Mouse (Mus musculus) heart, embryonic 14.5 days (tissue): ENCODE results near the gene Vps25. TPM values are rescaled to one million over a fixed set of nuclear protein-coding genes. Genes with fewer than 3 reads are reported as not detected.

Experiments used
- ATAC-seq: fragments of 200-750 bp; cut with Nextera tagmentation; 2 replicates; pipeline ENCODE4 v1.8.0; 2017; ENCODE audit warnings: low read depth, moderate TSS enrichment; ENCODE audit not compliant: insufficient number of reproducible peaks, insufficient read depth, low FRiP score
- H3K27ac ChIP-seq, 2 experiments: fragments of 200-500 bp in 1 of 2; fragments of 300-500 bp in 1 of 2; sonication (generic) in 1 of 2; replicated peaks in 1 of 2; 2 replicates each; pipeline ENCODE4 v1.5.1; 2012 to 2014; ENCODE audit warnings: low read depth in 2 of 2, low read length in 2 of 2, control low read depth in 1 of 2, mild to moderate bottlenecking in 1 of 2, mixed read lengths in 1 of 2; ENCODE audit not compliant: control insufficient read depth in 1 of 2, insufficient read depth in 1 of 2
- H3K27me3 ChIP-seq: fragments of 300-500 bp; sonication (generic); 2 replicates; pipeline ENCODE4 v1.6.1; 2014; ENCODE audit warnings: mild to moderate bottlenecking, low read length, control low read depth; ENCODE audit not compliant: control insufficient read depth, insufficient read depth
- H3K36me3 ChIP-seq: fragments of 300-500 bp; sonication (generic); 2 replicates; pipeline ENCODE4 v1.6.1; 2014; ENCODE audit warnings: mild to moderate bottlenecking, control low read depth, low read length, mixed read lengths; ENCODE audit not compliant: control insufficient read depth, insufficient read depth
- H3K4me1 ChIP-seq, 2 experiments: fragments of 200-500 bp in 1 of 2; fragments of 300-500 bp in 1 of 2; sonication (generic) in 1 of 2; 2 replicates each; pipeline ENCODE4 v1.6.1; 2012 to 2014; ENCODE audit warnings: low read length in 2 of 2, control low read depth in 1 of 2, mixed read lengths in 1 of 2; ENCODE audit not compliant: control insufficient read depth in 2 of 2, insufficient read depth in 2 of 2
- H3K4me2 ChIP-seq: fragments of 300-500 bp; sonication (generic); 2 replicates; pipeline ENCODE4 v1.6.1; 2014; ENCODE audit warnings: mild to moderate bottlenecking, low read length
- H3K4me3 ChIP-seq, 2 experiments: fragments of 200-500 bp in 1 of 2; fragments of 300-500 bp in 1 of 2; sonication (generic) in 1 of 2; 2 replicates each; pipeline ENCODE4 v1.5.1; 2012 to 2014; ENCODE audit warnings: low read length in 2 of 2, mild to moderate bottlenecking in 2 of 2, control low read depth in 1 of 2, low read depth in 1 of 2, moderate library complexity in 1 of 2; ENCODE audit not compliant: control insufficient read depth in 1 of 2, insufficient read depth in 1 of 2
- H3K9ac ChIP-seq: fragments of 300-500 bp; sonication (generic); 2 replicates; pipeline ENCODE4 v1.6.1; 2014; ENCODE audit warnings: mild to moderate bottlenecking, low read length
- H3K9me3 ChIP-seq: fragments of 300-500 bp; sonication (generic); 2 replicates; pipeline ENCODE4 v1.6.1; 2016; ENCODE audit warnings: low read length, control low read depth; ENCODE audit not compliant: control insufficient read depth
- WGBS: fragments of 180-500 bp; shearing (Covaris S2); extraction: QIAGEN DNeasy Blood & Tissue Kit; methylation state at CpG from one replicate; pipeline ENCODE4 v1.1.7; 2014; 5-methylcytosine and 5-hydroxymethylcytosine counted together
- polyA plus RNA-seq: library from polyadenylated mRNA; unstranded; fragments of >200 nt; fragmentation: Nextera tagmentation; extraction: Ambion mirVana; gene quantifications from 2 replicates; pipeline ENCODE4 v1.2.1, GENCODE M21; 2014

Gene Vps25
- polyA plus RNA-seq, 1 experiment from 2014 or later: 123 TPM

- H3K27me3 ChIP-seq: peaks cover 37% of the 10 kb centered on the region
Measured at GRCm38 (mm10) chr11:101263989-101264280, 10.4 kb downstream of the Vps25 start.

GRCm38 (mm10) chr11:101264954-101265471 is 11.5 kb downstream of the Vps25 start:
- Histone ChIP-seq H3K27ac (no peak overlapping the region), H3K4me2 (peak overlapping the region; percentile 59), H3K36me3 (no peaks in the 10 kb centered on the region), H3K9ac (no peak overlapping the region; the same call in 1 of the 2 replicates), H3K4me1 (peaks cover 21 to 29% of the 10 kb centered on the region in 2 experiments; a peak in 3 of 4 replicates), H3K27me3 (peaks cover 37% of the 10 kb centered on the region), H3K4me3 (peak overlapping the region; percentile 16 to 30; a peak in 3 of 4 replicates), H3K9me3 (no peaks in the 10 kb centered on the region)
- no peak for ATAC-seq
- 8% methylated on average over 31 of the region's 31 CpGs for WGBS

More at GRCm38 (mm10) chr11:101263989-101264280, 10.4 kb downstream of the Vps25 start:
- H3K9ac ChIP-seq: no peak overlapping the region
- no peaks in the 10 kb centered on the region for H3K9me3 ChIP-seq
- WGBS: 21% methylated on average over 3 of the region's 3 CpGs
- H3K27ac ChIP-seq: no peak overlapping the region
- H3K36me3 ChIP-seq: peaks cover under 1% of the 10 kb centered on the region
- H3K4me3 ChIP-seq: no peak overlapping the region
- ATAC-seq: no peak
- peak overlapping the region; percentile 99; the same call in 1 of the 2 replicates for H3K4me2 ChIP-seq
- peaks cover 28 to 34% of the 10 kb centered on the region in 2 experiments for H3K4me1 ChIP-seq

DNA sequence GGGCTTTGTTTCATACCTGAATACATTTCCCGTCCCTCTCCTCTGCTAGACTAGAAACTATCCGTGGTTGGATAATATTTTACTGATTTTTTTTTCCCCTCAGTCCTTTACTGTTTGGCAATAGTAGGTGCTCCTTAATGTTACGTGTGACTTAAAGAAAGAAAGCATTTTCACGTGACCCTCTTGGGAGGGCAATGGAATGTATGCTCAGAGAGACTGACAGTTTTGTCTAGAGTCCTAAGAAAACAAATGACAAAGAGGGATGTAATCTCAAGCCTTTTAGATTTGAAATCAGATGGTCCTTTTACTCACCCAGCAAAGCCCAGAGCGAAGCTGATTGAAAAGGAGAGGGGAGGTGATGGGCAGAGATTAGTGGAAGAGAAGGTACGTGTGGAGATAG is 12.4 kb downstream of the Vps25 start:
- no peak overlapping the region for H3K4me2 ChIP-seq
- no peak overlapping the region for H3K9ac ChIP-seq
- H3K36me3 ChIP-seq: no peaks in the 10 kb centered on the region
- peaks cover 20 to 27% of the 10 kb centered on the region in 2 experiments; a peak in 3 of 4 replicates for H3K4me1 ChIP-seq
- no peak for ATAC-seq
- WGBS: 29% methylated on average over 6 of the region's 6 CpGs
- H3K27me3 ChIP-seq: peaks cover 37% of the 10 kb centered on the region
- no peak overlapping the region for H3K4me3 ChIP-seq
- H3K27ac ChIP-seq: no peak overlapping the region
- H3K9me3 ChIP-seq: no peaks in the 10 kb centered on the region

DNA sequence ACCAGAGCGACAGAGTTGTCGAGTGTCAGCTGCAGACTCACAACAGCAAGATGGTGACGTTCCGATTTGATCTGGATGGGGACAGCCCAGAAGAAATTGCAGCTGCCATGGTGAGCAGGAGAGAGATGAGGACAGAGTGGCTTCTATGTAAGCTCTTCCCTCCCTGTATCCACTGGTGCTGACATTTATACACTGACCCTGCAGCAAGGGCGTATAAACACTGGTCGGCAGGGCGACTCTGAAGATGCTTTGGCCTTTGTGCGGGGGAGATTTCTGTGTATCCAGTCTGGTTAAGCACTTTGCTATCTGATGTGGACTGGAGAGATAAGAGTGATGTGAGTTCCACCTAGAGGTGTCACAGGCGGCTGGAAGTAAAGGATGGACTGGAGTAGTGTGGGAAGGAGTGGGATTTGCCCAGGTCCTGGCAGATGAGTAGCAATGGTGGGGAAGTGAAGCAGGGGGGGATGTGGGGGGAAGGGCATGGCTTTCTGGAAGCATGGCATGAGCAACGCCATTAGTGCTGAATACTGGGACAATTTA is 16.1 kb downstream of the Vps25 start:
- Histone ChIP-seq H3K4me2 (0 out of 2 replicates have a peak overlapping the region, but pooled peaks have one; percentile 6), H3K9ac (no peak overlapping the region), H3K27ac (no peak overlapping the region), H3K27me3 (peaks cover 17% of the 10 kb centered on the region), H3K4me3 (no peak overlapping the region), H3K9me3 (no peaks in the 10 kb centered on the region), H3K36me3 (0 out of 2 replicates have a peak, but pooled peaks cover 4% of the 10 kb centered on the region), H3K4me1 (peaks cover 8 to 15% of the 10 kb centered on the region in 2 experiments; a peak in 3 of 4 replicates)
- ATAC-seq: no peak
- WGBS: 17% methylated on average over 10 of the region's 10 CpGs

GRCm38 (mm10) chr11:101272446-101272845 is 18.9 kb downstream of the Vps25 start:
- 79% methylated on average over 3 of the region's 3 CpGs for WGBS
- H3K4me2 ChIP-seq: no peak overlapping the region

GRCm38 (mm10) chr11:101275309-101275708 is 21.8 kb downstream of the Vps25 start:
- no peak for ATAC-seq
- WGBS: 73% methylated on average over 4 of the region's 4 CpGs
- no peak overlapping the region for H3K4me3 ChIP-seq
- no peak overlapping the region for H3K9ac ChIP-seq
- no peak overlapping the region for H3K27ac ChIP-seq
- no peak overlapping the region for H3K4me2 ChIP-seq
- no peaks in the 10 kb centered on the region for H3K9me3 ChIP-seq
- H3K4me1 ChIP-seq: peaks cover 13 to 22% of the 10 kb centered on the region in 2 experiments
- no peaks in the 10 kb centered on the region for H3K27me3 ChIP-seq
- peaks cover 12% of the 10 kb centered on the region; the same call in 1 of the 2 replicates for H3K36me3 ChIP-seq

More at GRCm38 (mm10) chr11:101272446-101272845, 18.9 kb downstream of the Vps25 start:
- H3K4me3 ChIP-seq: no peak overlapping the region
- no peaks in the 10 kb centered on the region for H3K9me3 ChIP-seq
- no peak overlapping the region for H3K9ac ChIP-seq
- no peaks in the 10 kb centered on the region for H3K27me3 ChIP-seq
- no peak for ATAC-seq
- peaks cover 12% of the 10 kb centered on the region; the same call in 1 of the 2 replicates for H3K36me3 ChIP-seq
- H3K27ac ChIP-seq: no peak overlapping the region
- peaks cover 8 to 16% of the 10 kb centered on the region in 2 experiments; a peak in 3 of 4 replicates for H3K4me1 ChIP-seq

DNA sequence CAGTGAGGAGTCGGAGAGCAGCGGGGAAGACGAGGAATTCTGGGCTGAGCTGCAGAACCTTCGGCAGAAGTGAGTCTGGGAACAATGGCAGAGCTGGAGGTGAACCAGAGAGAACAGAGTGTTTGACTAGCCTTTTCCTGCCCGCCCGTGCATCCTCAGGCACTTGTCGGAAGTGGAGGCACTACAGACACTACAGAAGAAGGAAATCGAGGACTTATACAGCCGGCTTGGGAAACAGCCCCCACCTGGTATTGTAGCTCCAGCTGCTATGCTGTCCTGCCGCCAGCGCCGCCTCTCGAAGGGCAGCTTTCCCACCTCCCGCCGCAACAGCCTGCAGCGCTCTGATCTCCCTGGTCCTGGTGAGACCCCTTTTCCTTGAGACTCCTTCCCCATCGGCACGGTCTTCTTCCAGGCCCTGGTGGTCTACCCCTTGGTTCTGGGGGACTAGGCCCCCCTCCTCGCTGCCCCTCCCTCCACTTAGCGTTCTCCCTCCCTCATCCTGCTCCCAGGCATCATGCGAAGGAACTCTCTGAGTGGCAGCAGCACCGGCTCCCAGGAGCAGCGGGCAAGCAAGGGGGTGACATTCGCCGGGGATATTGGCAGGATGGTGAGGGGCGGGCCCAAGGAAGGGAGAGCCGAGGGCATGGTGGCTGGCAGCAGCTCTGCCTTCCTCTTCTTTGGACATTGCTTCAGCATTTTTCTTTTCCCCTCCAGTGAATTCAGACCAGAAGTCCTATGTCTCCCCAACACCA is 23.0 kb downstream of the Vps25 start:
- no peaks in the 10 kb centered on the region for H3K27me3 ChIP-seq
- peaks cover 12% of the 10 kb centered on the region; the same call in 1 of the 2 replicates for H3K36me3 ChIP-seq
- H3K27ac ChIP-seq: no peak overlapping the region
- no peak overlapping the region for H3K4me3 ChIP-seq
- no peaks in the 10 kb centered on the region for H3K9me3 ChIP-seq
- peaks cover 13 to 22% of the 10 kb centered on the region in 2 experiments for H3K4me1 ChIP-seq
- peak overlapping the region; percentile 12; the same call in 1 of the 2 replicates for H3K4me2 ChIP-seq
- no peak for ATAC-seq
- WGBS: 37% methylated on average over 27 of the region's 27 CpGs
- H3K9ac ChIP-seq: peak overlapping the region; percentile 48; the same call in 1 of the 2 replicates
